10 mouse cellular contexts compared by ENCODE assay signal in the genomic region with DNA sequence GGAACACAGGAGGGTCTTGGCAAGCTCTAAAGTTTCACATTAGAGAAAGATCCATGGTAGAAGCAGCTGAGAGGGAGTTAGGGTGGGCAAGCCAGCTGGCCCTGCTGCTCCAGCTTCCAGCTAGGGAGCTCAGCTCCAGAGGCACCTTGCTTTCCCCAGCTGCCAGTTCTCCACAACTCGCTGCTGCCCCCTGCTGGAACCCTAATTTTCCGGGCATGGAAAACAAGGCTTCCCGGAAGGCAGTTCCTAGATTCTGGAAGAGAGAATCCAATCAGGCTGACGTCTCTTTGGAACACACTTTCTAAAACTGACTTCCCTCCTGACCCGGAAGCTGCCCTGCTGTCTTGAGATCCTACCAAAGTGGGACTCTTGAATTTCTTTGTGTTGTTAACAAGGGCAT. TPM values are rescaled to one million over a fixed set of nuclear protein-coding genes. Genes with fewer than 3 reads are reported as not detected.
DNase-seq lines count a peak whose midpoint lies in the region; ATAC-seq and TF ChIP-seq lines count a peak whose summit lies in the region.
"Had no signal": no experiment of that assay in that cellular context is flagged by ENCODE, and none has a peak within 500 bp of the region (broad histone marks: within the 10 kb centered on the region; RNA-seq: fewer than 3 reads in every experiment).

No protein-coding gene starts in this region.

- H3K27me3 ChIP-seq in neural tube, embryonic 15.5 days (replicated peaks) = peaks cover 28% of the 10 kb centered on the region
- peaks cover 18% of the 10 kb centered on the region for H3K27me3 ChIP-seq in limb, embryonic 14.5 days (ENCODE audit: control insufficient read depth, insufficient read depth, low read length)

- H3K9me3 ChIP-seq in neural tube, embryonic 15.5 days (replicated peaks) = no peaks in the 10 kb centered on the region
- no peaks in the 10 kb centered on the region for H3K9me3 ChIP-seq in limb, embryonic 14.5 days (ENCODE audit: control insufficient read depth, low read length)
- H3K9me3 ChIP-seq: embryonic facial prominence, embryonic 15.5 days; stomach, embryonic 15.5 days had no signal

- no peak overlapping the region for H3K4me2 ChIP-seq in neural tube, embryonic 15.5 days
- no peak overlapping the region for H3K4me2 ChIP-seq in limb, embryonic 14.5 days (replicated peaks; ENCODE audit: low read depth, low read length, severe bottlenecking)
- H3K4me2 ChIP-seq: embryonic facial prominence, embryonic 15.5 days; stomach, embryonic 15.5 days had no signal

- H3K4me3 ChIP-seq in neural tube, embryonic 15.5 days (replicated peaks) = no peak overlapping the region
- H3K4me3 ChIP-seq in limb, embryonic 14.5 days (replicated peaks; ENCODE audit: low read length) = no peak overlapping the region
- no peak overlapping the region for H3K4me3 ChIP-seq in olfactory bulb, adult 2 months (ENCODE audit: insufficient read depth, low read depth, low read length)
- H3K4me3 ChIP-seq: embryonic facial prominence, embryonic 15.5 days; stomach, embryonic 15.5 days had no signal

- H3K27ac ChIP-seq in neural tube, embryonic 15.5 days (replicated peaks) = no peak overlapping the region
- H3K27ac ChIP-seq in limb, embryonic 14.5 days (replicated peaks; ENCODE audit: low read depth, low read length) = no peak overlapping the region
- H3K27ac ChIP-seq in olfactory bulb, adult 2 months (ENCODE audit: insufficient read depth, low read depth, low read length) = no peak overlapping the region
- H3K27ac ChIP-seq: embryonic facial prominence, embryonic 15.5 days; stomach, embryonic 15.5 days had no signal

- peaks cover 26% of the 10 kb centered on the region for H3K4me1 ChIP-seq in neural tube, embryonic 15.5 days
- H3K4me1 ChIP-seq in limb, embryonic 14.5 days (ENCODE audit: control insufficient read depth, insufficient read depth, low read length) = peaks cover 19% of the 10 kb centered on the region; the same call in 1 of the 2 replicates
- peaks cover 11% of the 10 kb centered on the region for H3K4me1 ChIP-seq in olfactory bulb, adult 2 months (ENCODE audit: control insufficient read depth, insufficient read depth, low read length)

- TF ChIP-seq POLR2A in limb, embryonic 14.5 days (IDR thresholded peaks at IDR 0.05; ENCODE audit: borderline replicate concordance, extremely low read depth, insufficient read depth, insufficient read length) = no peak
- no peak for TF ChIP-seq POLR2A in olfactory bulb, adult 2 months (IDR thresholded peaks at IDR 0.05; ENCODE audit: insufficient read depth, low read depth, low read length)

- 1% methylated on average over 5 of the region's 5 CpGs for WGBS in neural tube, embryonic 15.5 days
- 3% methylated on average over 5 of the region's 5 CpGs for WGBS in limb, embryonic 14.5 days
- 2% methylated on average over 5 of the region's 5 CpGs for WGBS in olfactory bulb, adult 2 months

- peak; percentile 83 for TF ChIP-seq CTCF in olfactory bulb, adult 2 months (IDR thresholded peaks at IDR 0.05; ENCODE audit: insufficient read depth, low read depth, low read length)

- H3K36me3 ChIP-seq in neural tube, embryonic 15.5 days = no peaks in the 10 kb centered on the region
- H3K36me3 ChIP-seq in limb, embryonic 14.5 days (ENCODE audit: control insufficient read depth, insufficient read depth, low read length) = peaks cover 23% of the 10 kb centered on the region

- H3K9ac ChIP-seq in neural tube, embryonic 15.5 days (replicated peaks) = no peak overlapping the region
- H3K9ac ChIP-seq in limb, embryonic 14.5 days (ENCODE audit: low read depth, low read length, severe bottlenecking) = no peak overlapping the region
- H3K9ac ChIP-seq: embryonic facial prominence, embryonic 15.5 days; stomach, embryonic 15.5 days had no signal

- ATAC-seq in neural tube, embryonic 15.5 days (ENCODE audit: low FRiP score) = no peak
- no peak for ATAC-seq in limb, embryonic 14.5 days (ENCODE audit: low FRiP score, low read depth)

- DNase-seq in neural tube, embryonic 10.5 days (ENCODE audit: extremely low spot score, low spot score) = peak; percentile 98
- DNase-seq in cerebellum, adult 8-10 months = peak; percentile 93
- peak; percentile 56 to 87 for DNase-seq in frontal cortex, postnatal 10 days (ENCODE audit: low spot score in 2 of 2)
- peak; percentile 94 for DNase-seq in kidney, adult 9 months
- peak; percentile 71 for DNase-seq in limb, embryonic 14.5 days (ENCODE audit: low spot score)
- DNase-seq in thymus, postnatal 0 days (ENCODE audit: low spot score) = peak; percentile 64

RNA-seq across cellular contexts. Expression of a gene that starts 13.4 kb away (rescaled TPM):
- polyA plus RNA-seq in neural tube, embryonic 15.5 days (2015; fragmentation: Nextera tagmentation; extraction: Ambion mirVana) = 45.6 and 73.4 TPM in 2 replicates
- 81.3 and 96.8 TPM in 2 replicates for polyA plus RNA-seq in limb, embryonic 14.5 days (2012; rRNA removed)
- polyA plus RNA-seq in limb, embryonic 14.5 days (2014; fragmentation: Nextera tagmentation; extraction: Ambion mirVana) = 128 and 135 TPM in 2 replicates
- not detected in 2 replicates for polyA plus RNA-seq in olfactory bulb, adult 2 months (2012; ENCODE audit: insufficient read depth, insufficient read length, low replicate concordance, missing spikeins)
- 61.0 and 64.2 TPM in 2 replicates for polyA plus RNA-seq in thymus, postnatal 0 days (2015; fragmentation: Nextera tagmentation; extraction: Ambion mirVana)

RNA-seq across cellular contexts. Expression of a gene that starts 17.9 kb away (rescaled TPM):
- polyA plus RNA-seq in neural tube, embryonic 15.5 days (2015; fragmentation: Nextera tagmentation; extraction: Ambion mirVana) = 57.9 and 66.9 TPM in 2 replicates
- polyA plus RNA-seq in limb, embryonic 14.5 days (2012; rRNA removed) = 56.1 and 66.2 TPM in 2 replicates
- polyA plus RNA-seq in limb, embryonic 14.5 days (2014; fragmentation: Nextera tagmentation; extraction: Ambion mirVana) = 63.0 and 65.9 TPM in 2 replicates
- not detected in 2 replicates for polyA plus RNA-seq in olfactory bulb, adult 2 months (2012; ENCODE audit: insufficient read depth, insufficient read length, low replicate concordance, missing spikeins)
- 79.7 and 84.2 TPM in 2 replicates for polyA plus RNA-seq in thymus, postnatal 0 days (2015; fragmentation: Nextera tagmentation; extraction: Ambion mirVana)

RNA-seq across cellular contexts. Expression of a gene that starts 52.0 kb away (rescaled TPM):
- 150 and 167 TPM in 2 replicates for polyA plus RNA-seq in neural tube, embryonic 15.5 days (2015; fragmentation: Nextera tagmentation; extraction: Ambion mirVana)
- 60.9 and 72.8 TPM in 2 replicates for polyA plus RNA-seq in limb, embryonic 14.5 days (2012; rRNA removed)
- polyA plus RNA-seq in limb, embryonic 14.5 days (2014; fragmentation: Nextera tagmentation; extraction: Ambion mirVana) = 31.8 and 32.7 TPM in 2 replicates
- polyA plus RNA-seq in olfactory bulb, adult 2 months (2012; ENCODE audit: insufficient read depth, insufficient read length, low replicate concordance, missing spikeins) = 524 TPM in 1 of 2 replicates, not detected in the other
- polyA plus RNA-seq in thymus, postnatal 0 days (2015; fragmentation: Nextera tagmentation; extraction: Ambion mirVana) = 17.6 and 19.1 TPM in 2 replicates

Comparison
In these comparisons a context has a peak if more than half of its experiments do, and no peak if none do; other contexts are left out.
1. RNA of a gene that starts 13.4 kb away (polyA plus RNA-seq): 81.3 to 135 TPM in limb, embryonic 14.5 days, 61.0 to 64.2 TPM in thymus, postnatal 0 days and 45.6 to 73.4 TPM in neural tube, embryonic 15.5 days; not detected in olfactory bulb, adult 2 months; every median in the first group is over 10 times any median in the second.
2. Peak in every context shown above with its lines, with median percentiles within 50 percentile points of each other: DNase-seq.